10 mouse cellular contexts compared by ENCODE assay signal in the genomic region with DNA sequence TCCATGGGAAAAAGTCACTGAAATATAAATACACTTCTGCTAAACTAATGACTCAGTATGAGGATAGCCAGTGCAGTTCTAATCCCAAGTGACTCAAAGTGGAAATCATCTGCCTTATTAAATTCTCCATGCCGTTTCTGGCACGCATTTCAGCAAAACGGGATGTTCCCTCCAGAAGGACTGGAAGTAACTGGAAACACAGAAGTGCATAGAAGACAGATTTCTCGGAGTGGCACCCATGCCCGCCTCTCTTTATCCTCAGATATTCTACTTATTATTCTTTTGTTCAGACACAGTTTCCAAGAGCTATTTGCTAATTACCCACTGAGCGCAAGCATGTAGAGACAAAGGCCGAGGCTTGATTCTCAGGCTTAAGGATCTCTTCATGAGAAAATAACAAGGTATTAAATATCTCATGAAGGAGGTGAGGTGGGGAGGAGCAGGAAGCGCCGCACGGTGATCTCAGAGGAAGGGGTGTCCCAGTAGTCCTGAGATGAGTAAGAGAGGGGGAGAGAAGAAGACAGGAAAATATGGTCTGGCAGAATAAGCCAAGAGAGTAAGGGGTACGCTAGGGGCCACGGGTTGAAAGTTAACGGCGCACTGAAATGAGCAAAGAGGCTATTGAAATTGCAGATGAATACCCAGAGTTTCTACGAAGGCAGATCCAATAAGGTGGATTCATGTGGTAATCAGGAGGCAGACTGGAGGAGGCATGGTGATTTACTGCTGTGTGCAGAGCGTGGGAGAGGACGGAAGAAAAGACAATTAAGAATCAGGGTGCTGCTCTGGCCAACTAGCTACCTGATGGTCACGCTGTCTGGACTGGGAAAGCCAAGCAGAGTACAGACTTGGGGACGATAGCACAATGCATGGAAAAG.
DNase-seq lines count a peak whose midpoint lies in the region; ATAC-seq lines count a peak whose summit lies in the region.
"Had no signal": no experiment of that assay in that cellular context is flagged by ENCODE, and none has a peak within 500 bp of the region (broad histone marks: within the 10 kb centered on the region; RNA-seq: fewer than 3 reads in every experiment).

No protein-coding gene starts in this region.

- WGBS in hindbrain, embryonic 16.5 days = 26% methylated on average over 19 of the region's 19 CpGs
- 14% methylated on average over 19 of the region's 19 CpGs for WGBS in neural tube, embryonic 15.5 days

- H3K4me3 ChIP-seq in hindbrain, embryonic 16.5 days (ENCODE audit: low read length) = no peak overlapping the region; the same call in 1 of the 2 replicates
- peak overlapping the region; percentile 11 for H3K4me3 ChIP-seq in neural tube, embryonic 15.5 days (replicated peaks)
- H3K4me3 ChIP-seq: embryonic facial prominence, embryonic 15.5 days; liver, embryonic 15.5 days had no signal

- peaks cover 10% of the 10 kb centered on the region for H3K4me1 ChIP-seq in hindbrain, embryonic 16.5 days (ENCODE audit: control insufficient read depth, insufficient read depth, low read depth, low read length)
- peaks cover 22% of the 10 kb centered on the region for H3K4me1 ChIP-seq in neural tube, embryonic 15.5 days
- H3K4me1 ChIP-seq: embryonic facial prominence, embryonic 15.5 days; liver, embryonic 15.5 days had no signal

- no peak overlapping the region for H3K27ac ChIP-seq in hindbrain, embryonic 16.5 days (ENCODE audit: low read depth, low read length)
- peak overlapping the region; percentile 38; the same call in 1 of the 2 replicates for H3K27ac ChIP-seq in neural tube, embryonic 15.5 days (replicated peaks)
- H3K27ac ChIP-seq: embryonic facial prominence, embryonic 15.5 days; liver, embryonic 15.5 days had no signal

- no peaks in the 10 kb centered on the region for H3K27me3 ChIP-seq in hindbrain, embryonic 16.5 days (replicated peaks; ENCODE audit: control insufficient read depth, insufficient read depth, low read length)
- no peaks in the 10 kb centered on the region for H3K27me3 ChIP-seq in neural tube, embryonic 15.5 days (replicated peaks)
- H3K27me3 ChIP-seq: embryonic facial prominence, embryonic 15.5 days; liver, embryonic 15.5 days had no signal

- no peaks in the 10 kb centered on the region for H3K36me3 ChIP-seq in hindbrain, embryonic 16.5 days (ENCODE audit: control insufficient read depth, insufficient read depth, low read length)
- no peaks in the 10 kb centered on the region for H3K36me3 ChIP-seq in neural tube, embryonic 15.5 days
- H3K36me3 ChIP-seq: embryonic facial prominence, embryonic 15.5 days; liver, embryonic 15.5 days had no signal

- no peaks in the 10 kb centered on the region for H3K9me3 ChIP-seq in hindbrain, embryonic 16.5 days (ENCODE audit: control insufficient read depth, low read length)
- no peaks in the 10 kb centered on the region for H3K9me3 ChIP-seq in neural tube, embryonic 15.5 days (replicated peaks)
- H3K9me3 ChIP-seq: embryonic facial prominence, embryonic 15.5 days; liver, embryonic 15.5 days had no signal

- 0 out of 2 replicates have a peak, but pooled peaks have one; percentile 30 for ATAC-seq in hindbrain, embryonic 16.5 days
- peak; percentile 56; the same call in 1 of the 2 replicates for ATAC-seq in neural tube, embryonic 15.5 days (ENCODE audit: low FRiP score)

- H3K9ac ChIP-seq in hindbrain, embryonic 16.5 days (ENCODE audit: low read depth, low read length) = no peak overlapping the region
- H3K9ac ChIP-seq in neural tube, embryonic 15.5 days (replicated peaks) = no peak overlapping the region
- H3K9ac ChIP-seq: embryonic facial prominence, embryonic 15.5 days; liver, embryonic 15.5 days had no signal

- peak; percentile 31 to 40 for DNase-seq in cerebellum, postnatal 10 days
- no peak for DNase-seq in cerebellum, adult 18-20 months
- DNase-seq in right cerebral cortex, adult 18-20 months = peak; percentile 17
- DNase-seq in right cerebral cortex, postnatal 14 days = no peak
- DNase-seq in urinary bladder, postnatal 4 days (ENCODE audit: low spot score in 2 of 2) = no peak
- no peak for DNase-seq in thymus, postnatal 25 days

- peak overlapping the region; percentile 47 for H3K4me2 ChIP-seq in hindbrain, embryonic 16.5 days (ENCODE audit: low read length)
- peak overlapping the region; percentile 50 for H3K4me2 ChIP-seq in neural tube, embryonic 15.5 days
- H3K4me2 ChIP-seq: embryonic facial prominence, embryonic 15.5 days; liver, embryonic 15.5 days had no signal

Comparison
In these comparisons a context has a peak if more than half of its experiments do, and no peak if none do; other contexts are left out.
1. DNase-seq: peak in cerebellum, postnatal 10 days (2 of 2) and right cerebral cortex, adult 18-20 months (single experiment); none in cerebellum, adult 18-20 months (0 of 2), right cerebral cortex, postnatal 14 days (single experiment), urinary bladder, postnatal 4 days (0 of 2) and thymus, postnatal 25 days (single experiment).